Mouse (Mus musculus) right cerebral cortex, postnatal 36 days (tissue): ENCODE measurements at regions not wholly inside any gene's neighbourhood (a gene's known extent, or its start where the extent isn't known, plus 50 kb on each side); places are given as distances from the start of the nearest gene placed in this dataset.

Source experiments
- DNase-seq, 2 experiments: peaks; one replicate each; pipeline ENCODE4 v3.0.0; 2022; ENCODE audit warnings: low spot score in 2 of 2, mixed read lengths in 1 of 2

- no peak for DNase-seq
These were observed 719.5 kb upstream of the Kirrel3 start for GRCm38 (mm10) chr9:33766235-33766634.

GRCm38 (mm10) chr9:33769811-33770210 lies 715.9 kb upstream of the Kirrel3 start:
- no peak for DNase-seq

DNA sequence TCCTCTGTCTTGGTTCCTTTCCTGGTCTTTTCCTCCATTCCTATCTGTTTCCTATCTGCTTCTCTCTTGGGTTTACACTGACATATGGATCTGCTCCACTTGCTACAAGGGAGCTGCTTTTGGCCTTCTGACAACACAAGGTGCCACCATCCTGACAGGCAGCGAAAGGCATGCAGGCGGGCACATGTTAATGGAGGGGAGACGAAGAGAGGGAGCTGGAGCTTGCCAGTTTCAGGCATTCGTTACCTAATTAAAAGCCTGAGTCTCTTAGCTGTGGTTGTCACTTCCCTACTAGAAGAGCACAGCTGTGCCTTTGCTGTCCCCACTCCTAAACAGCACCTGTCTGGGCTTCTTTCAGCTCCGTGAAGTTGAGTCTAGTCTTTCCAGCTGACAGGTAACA lies 711.5 kb upstream of the Kirrel3 start:
- DNase-seq, result no peak

- DNase-seq, result peak; percentile 52 to 72
These were observed 695.1 kb upstream of the Kirrel3 start for GRCm38 (mm10) chr9:33790617-33791016.

DNA sequence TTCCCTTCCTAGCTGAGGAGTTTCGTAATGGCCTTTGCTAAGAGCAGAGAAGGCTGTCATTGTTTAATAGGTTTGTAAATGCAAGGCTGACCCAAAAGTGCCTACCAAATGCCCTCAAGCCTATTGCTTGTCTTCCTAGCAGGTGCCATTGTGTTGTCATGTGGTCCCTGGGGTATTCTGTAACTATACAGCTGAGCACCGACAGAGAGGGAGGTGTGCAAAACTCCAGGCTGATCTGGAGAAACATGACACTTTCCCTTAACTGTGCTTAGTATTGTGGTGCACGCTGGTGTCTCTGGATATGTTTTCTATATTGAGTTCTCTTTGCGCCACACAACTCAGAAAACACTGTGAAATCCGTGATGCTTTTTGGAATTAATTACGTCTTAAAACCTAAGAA lies 685.4 kb upstream of the Kirrel3 start:
- DNase-seq, result no peak

DNA sequence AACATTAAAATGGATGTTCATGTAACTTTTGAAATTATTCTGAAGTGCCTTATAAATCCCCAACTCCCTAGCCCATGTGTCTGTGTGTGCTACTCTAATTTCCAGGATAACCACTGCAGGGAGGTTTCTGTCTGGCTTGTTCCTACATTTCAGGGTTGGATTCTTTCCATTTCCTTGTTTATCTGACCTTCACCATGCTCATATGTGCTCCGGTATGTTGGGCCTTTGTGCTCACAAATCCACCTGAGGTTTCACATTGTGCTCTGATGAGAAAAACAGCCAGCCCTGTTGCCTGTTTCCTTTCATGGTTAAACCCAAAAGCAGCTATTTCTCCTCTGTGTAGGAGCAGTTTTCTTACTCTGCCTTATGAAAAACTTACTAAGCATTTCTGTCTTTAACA lies 684.9 kb upstream of the Kirrel3 start:
- DNase-seq, result no peak

- no peak for DNase-seq
These were observed 670.8 kb upstream of the Kirrel3 start for GRCm38 (mm10) chr9:33814739-33815368.

- DNase-seq, result peak; percentile 17 to 30
These were observed 662.9 kb upstream of the Kirrel3 start for GRCm38 (mm10) chr9:33822574-33823394.

DNA sequence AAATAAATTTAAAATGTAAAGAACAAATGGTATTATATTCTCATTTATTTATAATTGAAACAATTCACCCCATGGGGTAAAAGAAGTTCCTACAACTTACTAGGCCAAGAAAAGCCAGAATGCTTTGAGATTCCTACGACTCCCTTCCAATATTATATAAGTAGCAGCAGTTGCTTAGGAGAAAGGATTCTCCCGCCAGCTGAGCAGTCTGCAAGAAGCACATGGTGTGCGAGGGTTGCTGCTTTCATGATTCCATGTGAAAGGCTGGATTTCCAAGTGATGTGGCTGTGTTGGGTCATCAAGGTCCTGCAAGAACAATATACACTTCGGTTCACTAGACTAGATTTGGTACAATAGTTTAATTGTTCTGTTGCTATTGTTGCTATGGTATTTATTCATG lies 659.6 kb upstream of the Kirrel3 start:
- peak; percentile 5 to 8 for DNase-seq

- DNase-seq, result peak in 1 of 2 experiments; percentile 12
These were observed 658.3 kb upstream of the Kirrel3 start for GRCm38 (mm10) chr9:33827409-33827808.

GRCm38 (mm10) chr9:33837666-33838380 lies 647.9 kb upstream of the Kirrel3 start:
- DNase-seq, result no peak

DNA sequence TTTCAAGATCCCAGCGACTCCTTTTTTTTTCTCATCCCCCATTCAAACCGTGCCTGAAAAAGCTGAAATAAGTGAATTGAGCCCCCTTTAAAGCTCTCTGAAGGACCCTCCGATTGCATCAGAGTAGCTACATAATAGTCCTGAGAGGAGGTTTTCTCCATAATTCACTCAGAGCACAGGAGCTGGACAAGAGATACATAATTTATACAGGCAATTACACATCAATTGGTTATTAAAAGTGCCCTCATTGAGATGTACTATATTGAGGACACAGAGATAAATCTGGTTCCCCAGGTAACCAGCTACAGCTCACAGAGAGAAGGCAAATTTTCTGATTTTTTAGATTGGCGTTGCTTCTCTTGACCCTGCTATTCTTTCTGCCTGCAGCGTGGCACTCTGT lies 636.1 kb upstream of the Kirrel3 start:
- no peak for DNase-seq

- no peak for DNase-seq
These were observed 635.7 kb upstream of the Kirrel3 start for GRCm38 (mm10) chr9:33850024-33850423.

DNA sequence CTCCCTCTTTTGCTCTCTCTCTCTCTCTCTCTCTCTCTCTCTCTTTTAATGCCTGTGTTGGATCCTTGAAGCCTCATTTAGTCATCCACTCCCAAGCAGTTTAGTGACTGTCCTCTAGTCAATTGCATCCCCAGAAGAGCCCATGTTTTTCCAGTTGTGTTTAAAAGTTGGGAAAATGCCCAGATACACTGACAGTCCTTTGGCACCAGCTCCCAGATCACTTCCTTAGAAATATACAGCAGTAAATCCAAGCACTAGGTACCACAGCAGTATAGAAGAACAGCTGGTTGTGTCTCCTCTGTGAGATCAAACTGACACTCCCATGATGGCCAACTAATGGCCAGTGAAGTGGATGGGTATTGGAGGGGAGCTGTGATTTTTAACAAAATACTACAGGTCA lies 634.7 kb upstream of the Kirrel3 start:
- DNase-seq, result no peak

DNA sequence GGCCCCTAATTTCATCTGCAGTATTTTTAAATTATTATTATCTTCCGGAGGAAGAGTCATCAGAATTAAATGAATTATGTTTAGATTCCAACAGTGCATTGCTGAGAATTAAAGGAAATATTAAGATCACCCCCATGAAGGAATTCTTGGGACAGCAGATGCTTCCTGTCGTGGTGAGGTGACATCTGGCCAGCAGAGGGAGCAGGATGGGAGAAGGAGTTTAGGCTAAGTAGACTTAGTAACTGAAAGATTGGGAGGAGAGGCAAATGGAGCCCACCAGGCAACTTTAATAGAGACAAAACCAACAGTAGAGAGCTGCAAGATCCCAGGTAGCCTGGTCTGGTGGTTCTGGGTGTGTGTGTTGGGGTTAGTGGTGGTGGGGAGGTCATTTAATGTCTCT lies 629.5 kb upstream of the Kirrel3 start:
- no peak for DNase-seq

GRCm38 (mm10) chr9:33858511-33858910 lies 627.2 kb upstream of the Kirrel3 start:
- no peak for DNase-seq

GRCm38 (mm10) chr9:33868666-33869065 lies 617.0 kb upstream of the Kirrel3 start:
- no peak for DNase-seq

DNA sequence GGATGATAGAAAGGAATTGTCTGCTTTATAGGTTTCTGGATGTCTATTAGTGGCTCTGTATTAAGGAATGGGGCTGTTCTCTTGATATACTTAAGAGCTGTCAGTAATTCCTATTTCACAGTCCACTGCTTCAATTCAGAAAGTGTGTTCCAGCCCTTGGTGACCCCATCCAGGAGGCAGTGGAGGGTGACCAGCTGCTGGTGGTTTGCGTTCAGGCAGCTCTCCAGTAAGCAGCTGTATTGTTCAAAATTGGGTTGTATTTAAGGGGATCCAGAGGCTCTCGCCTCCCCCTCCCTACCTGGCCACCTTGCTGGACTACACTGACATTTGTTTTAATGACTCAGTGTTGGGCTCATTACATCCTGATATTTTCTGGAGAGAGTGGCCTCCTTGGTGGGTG lies 598.4 kb upstream of the Kirrel3 start:
- DNase-seq, result no peak

DNA sequence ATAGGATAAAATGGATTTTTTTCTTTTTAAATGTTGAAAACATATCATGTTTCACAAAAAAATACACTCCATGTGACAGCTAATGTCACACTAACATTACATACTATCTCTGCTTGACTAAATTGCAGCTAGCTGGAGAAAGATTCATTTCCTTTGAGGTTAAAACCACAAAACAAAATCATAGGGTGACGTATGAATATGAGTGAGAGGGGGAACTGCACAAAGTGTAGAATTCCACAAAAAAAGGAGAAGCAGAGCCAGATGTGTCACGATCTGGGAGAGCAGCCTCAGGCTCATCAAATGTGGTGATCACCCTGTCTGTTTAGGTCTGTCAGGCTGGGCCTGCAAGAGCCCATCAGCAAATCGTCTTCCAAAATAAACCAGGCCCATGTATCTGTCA lies 593.7 kb upstream of the Kirrel3 start:
- DNase-seq, result no peak

- no peak for DNase-seq
These were observed 584.2 kb upstream of the Kirrel3 start for GRCm38 (mm10) chr9:33901313-33902076.

DNA sequence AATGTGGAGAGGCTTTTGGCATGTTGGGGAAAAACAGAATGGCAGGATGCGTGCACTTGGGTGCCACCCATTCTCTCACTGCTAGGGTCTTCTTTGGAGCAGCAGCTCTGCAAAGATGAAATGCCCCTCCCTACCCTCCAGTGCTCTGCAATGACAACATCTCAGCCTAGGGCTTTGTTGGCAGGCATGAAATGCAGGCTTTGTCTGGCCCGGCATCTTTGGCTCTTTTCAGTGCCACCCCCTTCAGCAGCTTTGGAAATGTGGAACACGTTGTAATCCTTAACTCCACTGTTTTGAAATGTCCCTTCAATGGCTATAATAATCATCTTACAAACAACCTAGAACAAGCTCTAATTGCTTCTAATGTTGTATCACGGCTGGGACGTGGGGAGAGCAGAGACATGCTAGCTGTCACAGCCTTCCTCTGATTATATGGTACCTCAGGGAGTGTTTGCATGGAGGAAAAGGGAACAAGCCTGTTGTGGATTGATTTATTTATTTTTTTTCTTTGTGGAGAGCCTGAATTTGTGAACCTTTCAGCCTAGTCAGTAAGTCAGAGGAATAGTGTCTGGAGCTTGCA lies 581.6 kb upstream of the Kirrel3 start:
- no peak for DNase-seq

DNA sequence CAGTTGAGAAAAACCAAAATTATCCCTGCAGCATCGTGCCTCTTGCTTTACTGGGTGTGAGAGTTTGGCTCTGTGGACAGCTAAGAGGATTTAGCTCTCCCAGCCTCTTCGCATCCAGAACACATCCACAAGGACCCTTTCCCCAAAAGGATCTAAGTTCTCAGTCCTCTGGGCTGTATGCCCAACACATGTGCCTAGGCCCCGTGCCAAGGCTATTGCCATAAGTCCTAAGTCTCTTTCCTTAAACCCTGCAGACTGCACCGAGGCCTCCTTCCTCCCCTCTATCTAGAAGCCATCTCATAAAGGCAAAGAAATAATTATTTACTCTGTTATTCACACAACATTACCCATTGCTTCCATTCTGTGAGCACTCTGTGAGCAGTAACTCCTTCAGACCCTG lies 570.8 kb upstream of the Kirrel3 start:
- no peak for DNase-seq
